Mouse (Mus musculus) frontal cortex, postnatal 10 days (tissue): ENCODE data around the gene Clca3a1.

Experiments
- DNase-seq, 2 experiments: peaks; one replicate each; pipeline ENCODE4 v3.0.0; 2022; ENCODE audit warnings: low spot score in 2 of 2, mixed read lengths in 1 of 2

Gene Clca3a1

DNA sequence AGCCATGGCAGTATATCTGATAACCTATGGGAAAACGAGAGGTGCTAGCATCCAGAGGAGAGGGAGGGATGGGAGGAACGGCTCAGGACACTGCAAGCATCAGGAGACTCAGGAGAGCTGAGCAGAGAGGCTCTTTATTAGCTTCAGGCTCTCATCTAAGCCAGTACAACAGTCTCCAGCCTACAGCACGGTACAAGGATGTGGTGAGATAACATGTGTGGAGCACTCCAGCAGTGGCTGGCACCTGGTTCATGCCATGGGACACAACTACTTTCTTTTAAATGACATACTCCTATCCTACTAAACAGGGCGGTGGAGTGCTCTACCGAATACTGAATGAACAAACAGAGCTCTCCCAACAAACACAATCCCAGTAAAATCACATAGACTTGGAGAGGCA is 79.2 kb downstream of the Clca3a1 start:
- DNase-seq, result no peak

DNA sequence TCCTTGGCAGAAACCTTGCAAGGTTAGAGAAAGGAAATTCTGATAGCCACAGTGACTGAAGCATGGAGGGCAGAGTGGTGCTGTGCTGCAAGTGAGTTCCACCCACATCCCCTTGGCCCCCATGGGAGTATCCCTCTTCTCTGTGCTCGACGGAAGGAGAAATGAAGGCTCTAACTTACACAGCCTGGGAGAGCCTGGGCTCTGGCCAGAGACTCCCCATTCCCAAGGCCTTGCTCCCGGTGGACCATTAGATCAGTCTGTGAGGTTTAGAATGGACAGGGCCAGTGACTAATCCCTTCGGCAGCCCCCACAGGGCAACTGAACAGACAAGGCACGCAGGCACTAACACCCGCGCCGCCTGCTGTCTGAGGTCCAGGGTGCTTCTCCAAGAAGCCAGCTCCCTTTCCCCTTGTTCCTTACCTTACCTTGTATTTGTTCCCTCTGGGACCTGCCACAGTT is 81.0 kb downstream of the Clca3a1 start:
- DNase-seq, result no peak
